Mouse (Mus musculus) adipocyte (in vitro differentiated cells): ENCODE measurements at regions not wholly inside any gene's neighbourhood (a gene's known extent, or its start where the extent isn't known, plus 50 kb on each side); places are given as distances from the start of the nearest gene placed in this dataset.

Experiments used
- DNase-seq: peaks from one replicate; pipeline ENCODE4 v3.0.0-alpha.2; 2016; ENCODE audit warnings: low spot score

GRCm38 (mm10) chr8:10931266-10931665, 77.0 kb downstream of the Irs2 start:
- peak; percentile 71 for DNase-seq

- peak; percentile 86 for DNase-seq
Measured at GRCm38 (mm10) chr8:10928836-10929235, 79.4 kb downstream of the Irs2 start.

- peak; percentile 100 for DNase-seq
Measured at GRCm38 (mm10) chr8:10928342-10928794, 79.9 kb downstream of the Irs2 start.

- DNase-seq = peak; percentile 90
Measured at GRCm38 (mm10) chr8:10927187-10927586, 81.1 kb downstream of the Irs2 start.

GRCm38 (mm10) chr8:10926518-10926915, 81.7 kb downstream of the Irs2 start:
- peak; percentile 99 for DNase-seq

GRCm38 (mm10) chr8:10925582-10926517, 82.4 kb downstream of the Irs2 start:
- peak; percentile 47 for DNase-seq

- no peak for DNase-seq
Measured at GRCm38 (mm10) chr8:10924526-10925199, 83.6 kb downstream of the Irs2 start.

GRCm38 (mm10) chr8:10924001-10924490, 84.2 kb downstream of the Irs2 start:
- DNase-seq = no peak

- no peak for DNase-seq
Measured at GRCm38 (mm10) chr8:10923071-10924000, 84.9 kb downstream of the Irs2 start.

- no peak for DNase-seq
Measured at GRCm38 (mm10) chr8:10922209-10923030, 85.8 kb downstream of the Irs2 start.

- DNase-seq = no peak
Measured at GRCm38 (mm10) chr8:10921439-10922191, 86.6 kb downstream of the Irs2 start.

GRCm38 (mm10) chr8:10919620-10920019, 88.6 kb downstream of the Irs2 start:
- DNase-seq = no peak

GRCm38 (mm10) chr8:10918403-10919035, 89.7 kb downstream of the Irs2 start:
- DNase-seq = no peak

GRCm38 (mm10) chr8:10914616-10915015, 93.6 kb downstream of the Irs2 start:
- DNase-seq = no peak

- peak; percentile 69 for DNase-seq
Measured at GRCm38 (mm10) chr8:10912436-10912835, 95.8 kb downstream of the Irs2 start.

- DNase-seq = peak; percentile 95
Measured at GRCm38 (mm10) chr8:10911371-10911770, 96.9 kb downstream of the Irs2 start.

- DNase-seq = no peak
Measured at GRCm38 (mm10) chr8:10910954-10911353, 97.3 kb downstream of the Irs2 start.

GRCm38 (mm10) chr8:10910244-10910872, 97.9 kb downstream of the Irs2 start:
- peak; percentile 90 for DNase-seq

- no peak for DNase-seq
Measured at GRCm38 (mm10) chr8:10909155-10909554, 99.1 kb downstream of the Irs2 start.
